Mouse (Mus musculus) cerebellum, adult 11 months (tissue): ENCODE measurements at regions not wholly inside any gene's neighbourhood (a gene's known extent, or its start where the extent isn't known, plus 50 kb on each side); places are given as distances from the start of the nearest gene placed in this dataset.

ENCODE experiments used
- DNase-seq: peaks from one replicate; pipeline ENCODE4 v3.0.0; 2022

GRCm38 (mm10) chr11:63630336-63630735, 291.8 kb downstream of the Hs3st3b1 start:
- DNase-seq: no peak

GRCm38 (mm10) chr11:63657057-63657456, 265.0 kb downstream of the Hs3st3b1 start:
- DNase-seq: no peak

- no peak for DNase-seq
Measured at GRCm38 (mm10) chr11:63665268-63665934, 256.7 kb downstream of the Hs3st3b1 start.

- DNase-seq: no peak
Measured at GRCm38 (mm10) chr11:63670477-63670876, 251.6 kb downstream of the Hs3st3b1 start.

GRCm38 (mm10) chr11:63671816-63672215, 250.3 kb downstream of the Hs3st3b1 start:
- no peak for DNase-seq

- DNase-seq: no peak
Measured at GRCm38 (mm10) chr11:63677921-63678320, 244.2 kb downstream of the Hs3st3b1 start.

- DNase-seq: no peak
Measured at GRCm38 (mm10) chr11:63678382-63678905, 243.6 kb downstream of the Hs3st3b1 start.

- DNase-seq: no peak
Measured at GRCm38 (mm10) chr11:63679491-63679890, 242.6 kb downstream of the Hs3st3b1 start.

GRCm38 (mm10) chr11:63684228-63684980, 237.7 kb downstream of the Hs3st3b1 start:
- no peak for DNase-seq

- peak; percentile 1 for DNase-seq
Measured at GRCm38 (mm10) chr11:63691041-63691440, 231.0 kb downstream of the Hs3st3b1 start.

GRCm38 (mm10) chr11:63704995-63705580, 217.0 kb downstream of the Hs3st3b1 start:
- no peak for DNase-seq

- no peak for DNase-seq
Measured at GRCm38 (mm10) chr11:63706057-63706456, 216.0 kb downstream of the Hs3st3b1 start.

GRCm38 (mm10) chr11:63707093-63707492, 215.0 kb downstream of the Hs3st3b1 start:
- no peak for DNase-seq

- no peak for DNase-seq
Measured at GRCm38 (mm10) chr11:63708412-63708811, 213.7 kb downstream of the Hs3st3b1 start.

GRCm38 (mm10) chr11:63712053-63712864, 209.8 kb downstream of the Hs3st3b1 start:
- DNase-seq: no peak

GRCm38 (mm10) chr11:63722261-63722660, 199.8 kb downstream of the Hs3st3b1 start:
- no peak for DNase-seq

GRCm38 (mm10) chr11:63730880-63731279, 191.2 kb downstream of the Hs3st3b1 start:
- DNase-seq: no peak

- no peak for DNase-seq
Measured at GRCm38 (mm10) chr11:63753260-63753659, 168.8 kb downstream of the Hs3st3b1 start.

GRCm38 (mm10) chr11:63754826-63755225, 167.3 kb downstream of the Hs3st3b1 start:
- DNase-seq: no peak

- no peak for DNase-seq
Measured at GRCm38 (mm10) chr11:63758313-63758712, 163.8 kb downstream of the Hs3st3b1 start.

- DNase-seq: no peak
Measured at GRCm38 (mm10) chr11:63761561-63761960, 160.5 kb downstream of the Hs3st3b1 start.

GRCm38 (mm10) chr11:63767631-63768250, 154.3 kb downstream of the Hs3st3b1 start:
- DNase-seq: no peak
